Mouse (Mus musculus) right cerebral cortex, postnatal 36 days (tissue): ENCODE measurements around the gene Zcchc2.

Experiments
- DNase-seq, 2 experiments: peaks; one replicate each; pipeline ENCODE4 v3.0.0; 2022; ENCODE audit warnings: low spot score in 2 of 2, mixed read lengths in 1 of 2

Gene Zcchc2

GRCm38 (mm10) chr1:106036861-106037599 is 46.8 kb downstream of the Zcchc2 start:
- DNase-seq: peak; percentile 50 to 58

GRCm38 (mm10) chr1:106039326-106039725 is 49.1 kb downstream of the Zcchc2 start:
- no peak for DNase-seq

DNA sequence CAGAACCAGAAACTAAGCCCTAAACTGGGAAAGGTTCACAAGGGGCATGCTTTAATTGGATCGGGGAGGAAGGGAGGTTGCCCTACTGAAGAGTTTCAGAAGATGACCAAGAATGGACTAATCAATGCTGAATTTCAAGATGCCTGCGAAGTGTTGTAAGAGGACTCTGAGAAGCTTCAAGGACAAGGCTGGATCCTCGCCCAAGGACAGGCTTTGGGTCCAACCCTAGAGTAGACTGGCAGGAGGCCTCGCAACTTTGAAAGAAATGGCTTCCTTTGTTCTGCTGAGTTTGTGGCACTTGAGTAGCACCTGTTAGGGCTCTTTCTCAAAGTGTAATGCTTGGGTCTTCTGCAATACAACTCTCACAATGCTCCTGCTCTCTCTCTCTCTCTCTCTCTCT is 50.1 kb downstream of the Zcchc2 start:
- no peak for DNase-seq

DNA sequence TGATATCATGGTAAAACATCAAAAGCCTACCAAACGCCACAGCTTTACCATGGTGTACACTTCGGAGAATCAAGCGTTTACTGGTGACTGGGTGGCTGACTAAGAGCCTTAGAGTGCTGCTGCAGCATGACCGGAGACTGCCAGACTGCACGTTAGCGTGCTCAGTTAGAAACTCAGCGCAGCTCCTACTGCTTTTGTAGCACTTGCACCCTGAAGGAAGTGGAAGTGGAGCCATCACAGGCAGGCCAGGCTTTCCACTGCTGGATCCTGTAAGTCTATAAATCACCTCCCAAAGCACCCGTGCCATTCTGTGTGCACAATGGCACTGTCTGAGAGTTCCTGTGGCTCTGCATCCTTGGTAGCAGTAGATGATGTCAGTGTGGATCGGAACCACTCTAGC is 52.0 kb downstream of the Zcchc2 start:
- DNase-seq: no peak

GRCm38 (mm10) chr1:106043053-106043820 is 53.0 kb downstream of the Zcchc2 start:
- DNase-seq: no peak

GRCm38 (mm10) chr1:106049036-106049435 is 58.8 kb downstream of the Zcchc2 start:
- no peak for DNase-seq

- DNase-seq: no peak
Measured at GRCm38 (mm10) chr1:106054978-106055377, 64.8 kb downstream of the Zcchc2 start.

GRCm38 (mm10) chr1:106058355-106058754 is 68.1 kb downstream of the Zcchc2 start:
- no peak for DNase-seq

GRCm38 (mm10) chr1:106059516-106060277 is 69.5 kb downstream of the Zcchc2 start:
- no peak for DNase-seq

- DNase-seq: no peak
Measured at GRCm38 (mm10) chr1:106061185-106061910, 71.1 kb downstream of the Zcchc2 start.

GRCm38 (mm10) chr1:106062891-106063590 is 72.8 kb downstream of the Zcchc2 start:
- DNase-seq: no peak

GRCm38 (mm10) chr1:106063591-106064170 is 73.5 kb downstream of the Zcchc2 start:
- DNase-seq: no peak

DNA sequence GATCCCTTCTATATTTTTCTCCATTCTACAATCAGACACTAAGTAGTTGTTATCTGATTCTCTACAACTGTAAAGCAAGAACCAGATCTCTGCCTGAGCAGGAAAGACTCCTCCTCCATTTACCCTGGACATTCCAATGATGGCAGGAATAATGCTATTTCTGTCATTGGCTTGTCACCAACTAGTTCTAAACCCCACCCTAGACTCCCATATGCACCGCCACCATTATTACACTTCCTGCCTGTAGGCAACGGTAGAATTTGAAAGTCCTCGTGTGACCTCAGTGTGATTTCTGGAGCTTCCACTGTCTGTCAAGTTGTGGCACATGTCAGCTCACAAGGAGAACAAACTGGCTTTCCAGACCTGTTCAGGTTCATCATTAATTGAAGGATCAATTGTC is 74.1 kb downstream of the Zcchc2 start:
- no peak for DNase-seq

DNA sequence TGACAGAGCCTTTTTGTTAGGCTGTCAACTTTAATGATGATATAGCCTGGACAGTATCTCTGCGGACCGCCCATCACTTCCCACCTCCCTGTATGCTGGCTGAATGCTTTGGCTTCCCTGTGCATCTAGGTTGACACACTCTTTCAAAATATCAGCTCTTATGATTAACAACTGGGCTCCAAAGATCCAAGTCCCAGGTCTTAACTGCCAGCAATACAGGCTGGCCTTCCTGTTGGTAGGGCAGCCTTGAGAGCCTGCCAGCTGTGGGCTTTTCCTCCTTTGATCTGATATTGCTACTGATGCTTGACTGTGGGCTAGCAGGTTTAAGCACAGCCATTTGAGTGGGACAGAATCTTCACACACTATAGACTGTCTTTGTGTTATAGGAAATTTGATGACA is 74.5 kb downstream of the Zcchc2 start:
- no peak for DNase-seq

GRCm38 (mm10) chr1:106065679-106066078 is 75.5 kb downstream of the Zcchc2 start:
- no peak for DNase-seq

- DNase-seq: no peak
Measured at GRCm38 (mm10) chr1:106067306-106067705, 77.1 kb downstream of the Zcchc2 start.

DNA sequence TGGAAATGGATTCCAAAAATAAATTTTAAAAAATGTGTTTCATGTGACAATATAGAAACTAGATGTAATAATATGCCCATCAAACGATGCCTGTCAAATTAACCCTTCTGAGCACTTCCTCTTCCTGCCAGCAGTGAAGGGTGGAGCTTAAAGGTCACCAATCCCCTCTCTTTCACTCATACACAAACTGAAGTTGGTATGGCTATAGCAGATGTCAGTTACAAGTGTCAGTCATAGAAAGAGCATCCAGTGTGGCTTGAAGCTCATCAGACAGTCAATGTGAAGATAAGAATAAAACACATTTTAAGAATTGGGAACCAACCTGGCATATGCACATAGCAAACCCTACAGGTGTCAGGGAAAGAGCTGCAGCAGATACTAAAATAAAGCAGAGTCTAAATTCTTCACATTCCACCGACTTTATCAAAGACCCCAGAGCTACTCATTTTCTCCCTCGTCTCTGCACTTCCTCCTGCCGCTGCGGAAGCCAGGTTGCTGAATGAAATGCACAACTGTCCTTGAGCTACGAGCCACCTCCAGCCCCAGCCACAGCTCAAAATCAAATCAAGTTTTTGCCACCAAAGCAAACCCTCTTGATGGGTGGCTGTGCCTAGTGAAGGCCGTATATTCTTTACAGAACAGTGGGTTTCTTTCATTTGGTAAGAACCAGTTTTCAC is 79.8 kb downstream of the Zcchc2 start:
- DNase-seq: no peak

- no peak for DNase-seq
Measured at GRCm38 (mm10) chr1:106070814-106071213, 80.6 kb downstream of the Zcchc2 start.

- DNase-seq: peak; percentile 45 to 67
Measured at GRCm38 (mm10) chr1:106071237-106072070, 81.2 kb downstream of the Zcchc2 start.
